Mouse (Mus musculus): ENCODE data around the gene Trabd2b. TPM values are rescaled to one million over a fixed set of nuclear protein-coding genes. Genes with fewer than 3 reads are reported as not detected.

Trabd2b gene
- polyA plus RNA-seq, 1 experiment: 0.78 TPM

DNA sequence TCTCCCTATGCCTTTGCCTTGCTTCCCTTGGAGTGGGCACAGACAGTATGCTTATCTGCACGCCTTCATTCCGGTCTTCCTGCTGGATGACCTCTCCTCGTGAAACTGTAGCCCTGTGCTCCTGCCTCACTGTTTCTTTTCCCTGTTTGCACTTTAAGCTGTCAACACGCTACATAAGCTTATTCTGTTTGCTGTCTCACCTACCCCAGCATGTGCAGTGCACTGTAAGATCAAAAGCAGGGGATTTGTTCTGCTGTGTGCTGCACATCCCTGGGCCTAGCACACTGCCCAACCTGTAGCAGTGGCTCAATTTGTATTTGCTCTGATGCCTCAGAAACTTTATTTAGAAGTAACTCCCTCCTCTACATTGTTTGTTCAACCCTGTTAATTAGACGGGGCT lies 79.5 kb downstream of the Trabd2b start:
- DNase-seq (ENCODE audit: low read depth, low spot score): no peak

GRCm38 (mm10) chr4:114486885-114487531 lies 80.5 kb downstream of the Trabd2b start:
- 61% methylated on average over 2 of the region's 2 CpGs for WGBS
- DNase-seq (ENCODE audit: low read depth, low spot score): no peak

More for the DNA sequence above, 79.5 kb downstream of the Trabd2b start:
- whole genome bisulfite sequencing: 65% methylated on average over 5 of the region's 5 CpGs

- 72% methylated on average over 3 of the region's 3 CpGs for WGBS
Observed at GRCm38 (mm10) chr4:114487701-114488100, 81.2 kb downstream of the Trabd2b start.

DNA sequence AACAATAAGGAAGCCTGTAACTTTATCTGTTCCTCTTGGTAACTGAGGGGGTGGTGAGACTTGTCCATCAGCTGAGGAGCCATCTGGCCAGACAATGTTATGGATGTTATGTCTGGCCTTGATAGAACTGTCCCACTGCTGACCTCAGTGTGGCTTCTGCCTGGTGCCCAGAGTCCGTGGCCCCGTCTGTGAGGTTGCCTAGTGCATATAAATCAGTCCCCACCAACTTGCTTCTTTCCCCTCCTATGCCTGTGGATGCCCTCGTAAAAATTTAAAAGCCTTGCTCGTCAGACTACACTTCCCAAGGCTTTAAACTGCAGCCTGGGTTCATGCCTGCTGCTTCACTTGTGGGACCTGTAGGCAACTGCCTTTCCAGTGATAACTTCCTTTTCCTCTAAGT lies 85.6 kb downstream of the Trabd2b start:
- no peak for DNase-seq (ENCODE audit: low read depth, low spot score)
- 47% methylated on average over 4 of the region's 4 CpGs for WGBS

More at GRCm38 (mm10) chr4:114487701-114488100, 81.2 kb downstream of the Trabd2b start:
- DNase-seq (ENCODE audit: low read depth, low spot score): no peak

GRCm38 (mm10) chr4:114494035-114494434 lies 87.5 kb downstream of the Trabd2b start:
- DNase-seq (ENCODE audit: low read depth, low spot score): no peak
- WGBS: 84% methylated on average over 2 of the region's 2 CpGs

DNA sequence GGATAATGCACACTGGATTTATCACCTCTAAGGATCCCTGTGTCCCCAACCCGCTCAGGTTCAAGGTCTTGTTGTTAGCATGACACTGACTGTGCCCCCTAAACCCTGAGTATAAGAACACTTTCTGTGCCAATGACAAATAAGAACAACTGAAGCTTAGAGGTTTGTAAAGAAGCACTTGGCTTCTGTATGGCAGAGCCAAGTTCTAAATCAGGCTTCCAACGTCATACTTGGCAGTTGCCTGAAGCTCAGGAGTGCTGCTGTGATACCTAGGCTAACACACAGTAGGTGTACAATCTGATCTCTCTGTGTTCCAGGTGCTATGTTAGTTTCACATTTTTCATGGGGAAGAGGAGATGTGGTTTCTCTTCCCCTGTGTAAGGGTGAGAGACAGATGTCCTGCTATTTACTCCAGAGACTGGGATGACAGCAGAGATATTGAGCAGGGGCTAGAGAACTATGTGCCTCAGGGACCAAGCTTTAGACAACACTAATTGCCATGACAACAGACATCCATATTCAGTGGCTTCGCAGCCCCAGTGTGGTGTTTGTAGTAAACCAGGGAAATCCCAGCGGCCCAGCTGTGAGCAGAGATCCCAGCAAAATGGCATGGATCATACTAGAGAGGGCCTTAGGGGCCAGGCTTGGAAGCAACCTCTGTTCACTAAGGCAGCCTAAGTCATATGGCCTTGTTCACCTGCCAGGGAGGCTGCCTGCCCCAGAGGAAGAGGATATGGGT lies 89.3 kb downstream of the Trabd2b start:
- 79% methylated on average over 4 of the region's 4 CpGs for WGBS
- no peak for DNase-seq (ENCODE audit: low read depth, low spot score)

DNA sequence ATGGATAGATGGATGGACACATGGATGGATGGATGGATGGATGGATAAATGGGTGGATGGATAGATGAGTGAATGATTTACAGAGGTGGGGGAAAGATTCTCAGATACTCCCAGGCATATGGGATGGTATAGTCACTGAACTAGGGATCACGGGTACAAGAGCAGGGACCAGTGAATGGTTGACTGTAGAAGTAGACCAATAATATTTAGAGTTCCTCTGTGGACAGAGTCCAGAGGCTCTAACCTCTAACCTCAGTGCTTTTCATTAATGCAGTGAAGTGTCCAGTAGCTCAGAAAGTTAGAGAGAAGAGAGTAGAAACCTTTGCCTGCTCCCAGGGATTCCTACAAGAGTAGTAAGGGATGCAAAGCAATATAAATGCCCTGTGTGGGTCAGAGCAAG lies 93.1 kb downstream of the Trabd2b start:
- no peak for DNase-seq (ENCODE audit: low read depth, low spot score)
- 87% methylated on average over 1 of the region's 1 CpGs for WGBS

GRCm38 (mm10) chr4:114500317-114500716 lies 93.8 kb downstream of the Trabd2b start:
- DNase-seq (ENCODE audit: low read depth, low spot score): no peak
- whole genome bisulfite sequencing: 84% methylated on average over 7 of the region's 7 CpGs

DNA sequence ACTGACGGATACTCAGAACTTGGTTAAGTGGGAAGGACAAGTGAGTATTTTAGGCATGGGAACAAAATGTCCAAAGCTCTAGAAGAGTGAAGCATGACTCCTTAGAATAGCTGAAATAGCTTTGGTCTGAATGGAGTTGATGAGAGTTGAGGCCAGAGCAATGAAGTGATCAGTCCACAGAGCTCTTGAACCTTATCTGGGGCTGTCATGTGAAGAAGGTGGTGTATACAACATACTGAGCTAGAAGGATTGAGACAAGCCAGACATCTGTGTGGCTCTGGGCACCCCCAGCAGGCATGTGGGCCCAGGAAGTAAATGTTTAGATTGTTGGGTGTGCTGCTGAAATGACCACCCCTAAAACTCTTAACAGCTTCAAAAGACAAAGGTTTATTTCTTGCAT lies 94.5 kb downstream of the Trabd2b start:
- no peak for DNase-seq (ENCODE audit: low read depth, low spot score)
- WGBS: 88% methylated on average over 1 of the region's 1 CpGs

- DNase-seq (ENCODE audit: low read depth, low spot score): no peak
- WGBS: 76% methylated on average over 4 of the region's 4 CpGs
Observed at GRCm38 (mm10) chr4:114501611-114502010, 95.1 kb downstream of the Trabd2b start.

GRCm38 (mm10) chr4:114504227-114505041 lies 97.9 kb downstream of the Trabd2b start:
- 83% methylated on average over 11 of the region's 11 CpGs for WGBS
- DNase-seq (ENCODE audit: low read depth, low spot score): no peak

- 86% methylated on average over 6 of the region's 6 CpGs for WGBS
- DNase-seq (ENCODE audit: low read depth, low spot score): no peak
Observed at GRCm38 (mm10) chr4:114509601-114510000, 103.1 kb downstream of the Trabd2b start.

GRCm38 (mm10) chr4:114511649-114512048 lies 105.1 kb downstream of the Trabd2b start:
- WGBS: 97% methylated on average over 3 of the region's 3 CpGs
- DNase-seq (ENCODE audit: low read depth, low spot score): no peak

DNA sequence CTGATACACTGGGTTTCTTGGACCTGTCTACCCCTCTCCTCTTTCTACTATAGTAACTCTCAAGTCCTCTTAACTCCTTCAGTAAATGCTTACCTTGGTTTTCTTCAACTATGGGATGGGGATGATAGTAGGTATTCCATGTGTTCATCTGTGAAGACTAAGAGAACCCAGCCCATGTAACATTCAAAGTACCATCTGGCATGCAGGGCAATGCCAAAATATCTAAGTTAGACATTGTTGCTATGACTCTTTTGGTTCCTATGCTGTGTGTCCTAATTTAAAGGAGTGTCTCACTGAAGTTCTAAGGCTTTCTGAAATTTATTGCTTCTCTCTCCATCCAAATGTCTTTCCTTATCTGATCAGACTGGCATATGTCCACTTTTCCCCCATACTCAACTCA lies 106.6 kb downstream of the Trabd2b start:
- no peak for DNase-seq (ENCODE audit: low read depth, low spot score)

GRCm38 (mm10) chr4:114515330-114515771 lies 108.8 kb downstream of the Trabd2b start:
- 51% methylated on average over 5 of the region's 5 CpGs for WGBS
- DNase-seq (ENCODE audit: low read depth, low spot score): no peak

- WGBS: 64% methylated on average over 4 of the region's 4 CpGs
- DNase-seq (ENCODE audit: low read depth, low spot score): no peak
Observed at GRCm38 (mm10) chr4:114516651-114517050, 110.1 kb downstream of the Trabd2b start.

DNA sequence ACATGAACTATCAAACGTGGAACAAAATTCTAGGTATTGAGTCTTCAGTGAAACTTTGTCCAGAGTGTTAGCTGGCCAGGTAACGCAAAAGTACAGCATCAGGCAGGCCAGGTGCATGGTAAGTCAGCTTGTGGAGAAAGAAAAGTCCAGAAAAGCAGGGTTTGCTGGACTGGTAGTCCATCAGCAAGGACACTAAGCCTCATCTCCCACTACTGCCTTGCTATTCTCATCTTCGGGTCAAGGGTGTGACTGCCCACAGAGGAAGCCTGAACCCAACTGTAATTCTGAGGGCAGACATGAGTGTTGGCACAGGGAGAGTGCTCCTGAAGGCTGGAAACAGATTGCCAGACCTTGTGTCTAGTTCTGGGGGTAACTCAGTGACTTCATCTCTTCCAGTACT lies 111.5 kb downstream of the Trabd2b start:
- no peak for DNase-seq (ENCODE audit: low read depth, low spot score)
- 82% methylated on average over 3 of the region's 3 CpGs for WGBS

- WGBS: 88% methylated on average over 1 of the region's 1 CpGs
- DNase-seq (ENCODE audit: low read depth, low spot score): no peak
Observed at GRCm38 (mm10) chr4:114518571-114518970, 112.0 kb downstream of the Trabd2b start.

GRCm38 (mm10) chr4:114519321-114519720 lies 112.8 kb downstream of the Trabd2b start:
- WGBS: 86% methylated on average over 4 of the region's 4 CpGs
- no peak for DNase-seq (ENCODE audit: low read depth, low spot score)

DNA sequence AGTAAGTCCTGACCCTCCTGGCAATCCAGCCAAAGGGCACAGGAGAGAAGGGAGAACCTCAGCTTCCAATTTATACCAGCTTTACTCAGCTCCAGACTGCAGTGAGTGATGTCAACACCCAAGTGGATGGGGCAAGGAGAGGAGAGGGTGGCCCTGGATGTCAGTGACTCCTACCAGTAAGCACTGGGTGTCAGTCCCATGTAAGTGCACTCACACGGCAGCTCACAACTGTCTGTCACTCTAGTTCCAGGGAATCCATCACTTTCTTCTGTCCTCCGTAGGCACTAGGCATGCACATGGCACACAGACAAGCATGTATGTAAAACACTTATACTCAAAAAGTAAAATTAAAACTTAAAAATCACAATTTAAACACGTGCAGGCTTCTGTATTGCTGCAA lies 113.4 kb downstream of the Trabd2b start:
- 88% methylated on average over 3 of the region's 3 CpGs for WGBS
- no peak for DNase-seq (ENCODE audit: low read depth, low spot score)
